Mouse (Mus musculus) G1E (cell line): ENCODE results near the gene Apaf1.

Experiments
- CTCF ChIP-seq: IDR thresholded peaks from 2 replicates; pipeline ENCODE4 v1.5.1; 2012; ENCODE audit warnings: low read depth, low read length, inconsistent platforms, mixed read lengths
- GATA1 ChIP-seq: IDR thresholded peaks from 2 replicates; pipeline ENCODE4 v1.6.1; 2012; ENCODE audit warnings: borderline replicate concordance, low read length, inconsistent platforms, mixed read lengths
- GATA2 ChIP-seq: IDR thresholded peaks from 2 replicates; pipeline ENCODE4 v1.6.1; 2012; ENCODE audit warnings: low read depth, low read length, inconsistent platforms, borderline replicate concordance
- POLR2AphosphoS5 ChIP-seq: IDR thresholded peaks from 2 replicates; pipeline ENCODE4 v1.6.1; 2012; ENCODE audit warnings: low read depth, low read length, inconsistent platforms; ENCODE audit not compliant: insufficient replicate concordance
- TAL1 ChIP-seq: conservative IDR thresholded peaks from 2 replicates; pipeline ENCODE4 v1.6.1; 2012; ENCODE audit warnings: low read depth, low read length, inconsistent platforms, mixed read lengths

GRCm38 (mm10) chr10:90999899-91000298, 82.7 kb downstream of the Apaf1 start:
- no peak for TF ChIP-seq CTCF
- TF ChIP-seq TAL1: no peak
- TF ChIP-seq GATA1: no peak
- TF ChIP-seq POLR2AphosphoS5: no peak
- TF ChIP-seq GATA2: no peak
